8 mouse cellular contexts compared by ENCODE assay signal in genomic region chrX:155337905-155338721, GRCm38 (mm10). TPM values are rescaled to one million over a fixed set of nuclear protein-coding genes. Genes with fewer than 3 reads are reported as not detected.
DNase-seq lines count a peak whose midpoint lies in the region; ATAC-seq lines count a peak whose summit lies in the region.

No protein-coding gene starts in this region.

- H3K4me1 ChIP-seq in hindbrain, embryonic 12.5 days, result no peaks in the 10 kb centered on the region

- no peaks in the 10 kb centered on the region for H3K27me3 ChIP-seq in hindbrain, embryonic 12.5 days

- H3K4me3 ChIP-seq in hindbrain, embryonic 12.5 days, result peak overlapping the region; percentile 52

- peak; percentile 99 for ATAC-seq in hindbrain, embryonic 12.5 days (ENCODE audit: low FRiP score)

- H3K9me3 ChIP-seq in hindbrain, embryonic 12.5 days (replicated peaks), result no peaks in the 10 kb centered on the region

- 15% methylated on average over 48 of the region's 49 CpGs for WGBS in hindbrain, embryonic 12.5 days

- H3K36me3 ChIP-seq in hindbrain, embryonic 12.5 days, result 0 out of 2 replicates have a peak, but pooled peaks cover 2% of the 10 kb centered on the region

- peak; percentile 87 for DNase-seq in Muller cell, postnatal 12 days (ENCODE audit: inconsistent ontology term)
- DNase-seq in cerebellum, adult 9-10 months, result peak; percentile 77
- peak; percentile 46 to 74 for DNase-seq in frontal cortex, adult 2 months (ENCODE audit: extremely low spot score in 1 of 2, low spot score in 1 of 2)
- peak; percentile 64 to 72 for DNase-seq in layer of hippocampus, postnatal 36 days
- peak; percentile 82 for DNase-seq in lung, postnatal 36 days
- peak; percentile 89 for DNase-seq in retina, postnatal 1 day
- peak; percentile 62 to 64 for DNase-seq in urinary bladder, adult 18-20 months (ENCODE audit: low spot score in 2 of 2)

- peak overlapping the region; percentile 51 for H3K4me2 ChIP-seq in hindbrain, embryonic 12.5 days (replicated peaks)

- peak overlapping the region; percentile 62 for H3K9ac ChIP-seq in hindbrain, embryonic 12.5 days

- H3K27ac ChIP-seq in hindbrain, embryonic 12.5 days, result peak overlapping the region; percentile 52; the same call in 1 of the 2 replicates

RNA-seq across cellular contexts. Expression of gene Prdx4, which starts 2.4 kb away (rescaled TPM):
- polyA plus RNA-seq in frontal cortex, adult 2 months (2012; rRNA removed), result 28.7 and 30.2 TPM in 2 replicates
- polyA plus RNA-seq in hindbrain, embryonic 12.5 days (2016; fragmentation: Nextera tagmentation; extraction: Ambion mirVana), result 189 and 203 TPM in 2 replicates
- total RNA-seq in layer of hippocampus, postnatal 36 days (2021), result 10 to 100 TPM; 15.0 to 18.5 TPM

Comparison
In these comparisons a context has a peak if more than half of its experiments do, and no peak if none do; other contexts are left out.
1. Peak in every context shown above with its lines: DNase-seq, ATAC-seq, H3K4me3 ChIP-seq and H3K27ac ChIP-seq.